Mouse (Mus musculus) left cerebral cortex, adult 18-20 months (tissue): ENCODE results near the gene Gm6217. TPM values are rescaled to one million over a fixed set of nuclear protein-coding genes. Genes with fewer than 3 reads are reported as not detected.

Source experiments
- total RNA-seq, 2 experiments: library from RNA; stranded (reverse); gene quantifications; 2 replicates each; pipeline ENCODE4 v1.2.3; 2021

Gm6217 gene
- total RNA-seq, 2 experiments from 2014 or later = not detected

Other genes with a start within 250 kb of the Gm6217 start
- 100 to 1,000 TPM; 262 to 266 TPM for gene Mff, start 206.5 kb downstream of the Gm6217 start, total RNA-seq
- not detected for gene Tm4sf20, start 162.9 kb downstream of the Gm6217 start, total RNA-seq
- not detected for gene Gm47791, start 160.2 kb downstream of the Gm6217 start, total RNA-seq
- gene Agfg1, start 91.9 kb downstream of the Gm6217 start, total RNA-seq = 10 to 100 TPM; 72.5 to 80.7 TPM
- gene A030005L19Rik, start 18.1 kb downstream of the Gm6217 start, total RNA-seq = under 1 TPM; 0.49 to 0.59 TPM
- gene A030014E15Rik, start 6.5 kb downstream of the Gm6217 start, total RNA-seq = not detected
- gene A030003K21Rik, start 12.0 kb upstream of the Gm6217 start, total RNA-seq = not detected
- gene Gm7544, start 24.6 kb upstream of the Gm6217 start, total RNA-seq = not detected
- gene Gm47955, start 28.9 kb upstream of the Gm6217 start, total RNA-seq = not detected
- not detected for gene Gm47959, start 69.1 kb upstream of the Gm6217 start, total RNA-seq
- gene Slc19a3, start 107.0 kb upstream of the Gm6217 start, total RNA-seq = 1 to 10 TPM; 2.0 to 2.6 TPM
- gene Krtap28-10, start 111.1 kb upstream of the Gm6217 start, total RNA-seq = not detected
- gene Gm47969, start 113.5 kb upstream of the Gm6217 start, total RNA-seq = not detected
- not detected for gene A030005K14Rik, start 128.0 kb upstream of the Gm6217 start, total RNA-seq
- not detected for gene Krtap28-13, start 129.5 kb upstream of the Gm6217 start, total RNA-seq
- gene Ccl20, start 185.4 kb upstream of the Gm6217 start, total RNA-seq = not detected
- gene Daw1, start 228.4 kb upstream of the Gm6217 start, total RNA-seq = under 1 TPM; 0.26 to 0.28 TPM